Mouse (Mus musculus): ENCODE results near the gene Trpv2. TPM values are rescaled to one million over a fixed set of nuclear protein-coding genes. Genes with fewer than 3 reads are reported as not detected.

Trpv2 gene
- polyA plus RNA-seq, 1 experiment from 2014 or later, result 20.9 TPM

- no peak for ATAC-seq (ENCODE audit: insufficient read depth, low FRiP score)
- peaks cover 3% of the 10 kb centered on the region; the same call in 1 of the 2 replicates for H3K4me1 ChIP-seq (ENCODE audit: control insufficient read depth, insufficient read depth, low read length)
- 63% methylated on average over 3 of the region's 3 CpGs for WGBS
- H3K4me2 ChIP-seq (ENCODE audit: low read depth, low read length), result no peak overlapping the region
- H3K9ac ChIP-seq (ENCODE audit: low read length), result no peak overlapping the region
- H3K4me3 ChIP-seq (replicated peaks; ENCODE audit: low read length), result no peak overlapping the region
- H3K36me3 ChIP-seq (ENCODE audit: control insufficient read depth, insufficient read depth, low read length), result no peaks in the 10 kb centered on the region
- H3K9me3 ChIP-seq (replicated peaks; ENCODE audit: control insufficient read depth, low read length), result no peaks in the 10 kb centered on the region
- no peak overlapping the region for H3K27ac ChIP-seq (ENCODE audit: low read length)
- H3K27me3 ChIP-seq (ENCODE audit: control insufficient read depth, insufficient read depth, low read length), result no peaks in the 10 kb centered on the region
Observed at GRCm38 (mm10) chr11:62568300-62568699, 6.0 kb upstream of the Trpv2 start.

GRCm38 (mm10) chr11:62574703-62575085 is 408 bp downstream of the Trpv2 start:
- no peak for ATAC-seq (ENCODE audit: insufficient read depth, low FRiP score)
- no peak overlapping the region for H3K27ac ChIP-seq (ENCODE audit: low read length)
- H3K27me3 ChIP-seq (ENCODE audit: control insufficient read depth, insufficient read depth, low read length), result no peaks in the 10 kb centered on the region; the same call in 1 of the 2 replicates
- no peaks in the 10 kb centered on the region for H3K36me3 ChIP-seq (ENCODE audit: control insufficient read depth, insufficient read depth, low read length)
- peaks cover 7% of the 10 kb centered on the region; the same call in 1 of the 2 replicates for H3K4me1 ChIP-seq (ENCODE audit: control insufficient read depth, insufficient read depth, low read length)
- no peak overlapping the region for H3K4me2 ChIP-seq (ENCODE audit: low read depth, low read length)
- no peak overlapping the region for H3K4me3 ChIP-seq (replicated peaks; ENCODE audit: low read length)
- H3K9ac ChIP-seq (ENCODE audit: low read length), result no peak overlapping the region
- 76% methylated on average over 4 of the region's 4 CpGs for WGBS
- no peaks in the 10 kb centered on the region for H3K9me3 ChIP-seq (replicated peaks; ENCODE audit: control insufficient read depth, low read length)

- Histone ChIP-seq H3K9ac (ENCODE audit: low read length) (peak overlapping the region; percentile 76), H3K27ac (ENCODE audit: low read length) (peak overlapping the region; percentile 72), H3K36me3 (ENCODE audit: control insufficient read depth, insufficient read depth, low read length) (no peaks in the 10 kb centered on the region), H3K9me3 (replicated peaks; ENCODE audit: control insufficient read depth, low read length) (no peaks in the 10 kb centered on the region), H3K4me1 (ENCODE audit: control insufficient read depth, insufficient read depth, low read length) (peaks cover 7% of the 10 kb centered on the region; the same call in 1 of the 2 replicates), H3K4me2 (ENCODE audit: low read depth, low read length) (peak overlapping the region; percentile 99), H3K4me3 (replicated peaks; ENCODE audit: low read length) (peak overlapping the region; percentile 65), H3K27me3 (ENCODE audit: control insufficient read depth, insufficient read depth, low read length) (no peaks in the 10 kb centered on the region; the same call in 1 of the 2 replicates)
- peak; percentile 84 for ATAC-seq (ENCODE audit: insufficient read depth, low FRiP score)
- 1% methylated on average over 9 of the region's 9 CpGs for WGBS
Observed at GRCm38 (mm10) chr11:62575297-62575658, 992 bp downstream of the Trpv2 start.

GRCm38 (mm10) chr11:62575659-62576438 is 1.6 kb downstream of the Trpv2 start:
- H3K9ac ChIP-seq (ENCODE audit: low read length), result peak overlapping the region; percentile 76
- no peaks in the 10 kb centered on the region; the same call in 1 of the 2 replicates for H3K27me3 ChIP-seq (ENCODE audit: control insufficient read depth, insufficient read depth, low read length)
- ATAC-seq (ENCODE audit: insufficient read depth, low FRiP score), result peak; percentile 58
- 7% methylated on average over 27 of the region's 27 CpGs for WGBS
- H3K27ac ChIP-seq (ENCODE audit: low read length), result peak overlapping the region; percentile 72
- H3K36me3 ChIP-seq (ENCODE audit: control insufficient read depth, insufficient read depth, low read length), result no peaks in the 10 kb centered on the region
- H3K4me2 ChIP-seq (ENCODE audit: low read depth, low read length), result peak overlapping the region; percentile 99
- H3K9me3 ChIP-seq (replicated peaks; ENCODE audit: control insufficient read depth, low read length), result no peaks in the 10 kb centered on the region
- peaks cover 7% of the 10 kb centered on the region; the same call in 1 of the 2 replicates for H3K4me1 ChIP-seq (ENCODE audit: control insufficient read depth, insufficient read depth, low read length)
- H3K4me3 ChIP-seq (replicated peaks; ENCODE audit: low read length), result peak overlapping the region; percentile 65

- Histone ChIP-seq H3K9me3 (replicated peaks; ENCODE audit: control insufficient read depth, low read length) (no peaks in the 10 kb centered on the region), H3K4me2 (ENCODE audit: low read depth, low read length) (peak overlapping the region; percentile 99), H3K4me1 (ENCODE audit: control insufficient read depth, insufficient read depth, low read length) (peaks cover 7% of the 10 kb centered on the region; the same call in 1 of the 2 replicates), H3K36me3 (ENCODE audit: control insufficient read depth, insufficient read depth, low read length) (no peaks in the 10 kb centered on the region), H3K9ac (ENCODE audit: low read length) (peak overlapping the region; percentile 76), H3K27ac (ENCODE audit: low read length) (no peak overlapping the region), H3K27me3 (ENCODE audit: control insufficient read depth, insufficient read depth, low read length) (no peaks in the 10 kb centered on the region; the same call in 1 of the 2 replicates), H3K4me3 (replicated peaks; ENCODE audit: low read length) (peak overlapping the region; percentile 65)
- WGBS, result 55% methylated on average over 16 of the region's 16 CpGs
- ATAC-seq (ENCODE audit: insufficient read depth, low FRiP score), result no peak
Observed at GRCm38 (mm10) chr11:62576530-62577152, 2.4 kb downstream of the Trpv2 start.

GRCm38 (mm10) chr11:62583031-62583430 is 8.7 kb downstream of the Trpv2 start:
- Histone ChIP-seq H3K4me2 (ENCODE audit: low read depth, low read length) (no peak overlapping the region), H3K9me3 (replicated peaks; ENCODE audit: control insufficient read depth, low read length) (no peaks in the 10 kb centered on the region), H3K27me3 (ENCODE audit: control insufficient read depth, insufficient read depth, low read length) (no peaks in the 10 kb centered on the region), H3K4me1 (ENCODE audit: control insufficient read depth, insufficient read depth, low read length) (no peaks in the 10 kb centered on the region), H3K36me3 (ENCODE audit: control insufficient read depth, insufficient read depth, low read length) (no peaks in the 10 kb centered on the region), H3K27ac (ENCODE audit: low read length) (no peak overlapping the region), H3K9ac (ENCODE audit: low read length) (no peak overlapping the region), H3K4me3 (replicated peaks; ENCODE audit: low read length) (no peak overlapping the region)
- no peak for ATAC-seq (ENCODE audit: insufficient read depth, low FRiP score)
- 82% methylated on average over 6 of the region's 6 CpGs for WGBS

GRCm38 (mm10) chr11:62584671-62585206 is 10.5 kb downstream of the Trpv2 start:
- H3K27me3 ChIP-seq (ENCODE audit: control insufficient read depth, insufficient read depth, low read length), result no peaks in the 10 kb centered on the region
- no peaks in the 10 kb centered on the region for H3K9me3 ChIP-seq (replicated peaks; ENCODE audit: control insufficient read depth, low read length)
- no peak overlapping the region for H3K4me2 ChIP-seq (ENCODE audit: low read depth, low read length)
- no peak for ATAC-seq (ENCODE audit: insufficient read depth, low FRiP score)
- no peak overlapping the region for H3K27ac ChIP-seq (ENCODE audit: low read length)
- no peaks in the 10 kb centered on the region for H3K4me1 ChIP-seq (ENCODE audit: control insufficient read depth, insufficient read depth, low read length)
- 60% methylated on average over 9 of the region's 9 CpGs for WGBS
- no peak overlapping the region for H3K4me3 ChIP-seq (replicated peaks; ENCODE audit: low read length)
- no peaks in the 10 kb centered on the region for H3K36me3 ChIP-seq (ENCODE audit: control insufficient read depth, insufficient read depth, low read length)
- H3K9ac ChIP-seq (ENCODE audit: low read length), result no peak overlapping the region

GRCm38 (mm10) chr11:62587034-62587433 is 12.7 kb downstream of the Trpv2 start:
- Histone ChIP-seq H3K4me3 (replicated peaks; ENCODE audit: low read length) (no peak overlapping the region), H3K27me3 (ENCODE audit: control insufficient read depth, insufficient read depth, low read length) (no peaks in the 10 kb centered on the region), H3K36me3 (ENCODE audit: control insufficient read depth, insufficient read depth, low read length) (no peaks in the 10 kb centered on the region), H3K9ac (ENCODE audit: low read length) (no peak overlapping the region), H3K4me1 (ENCODE audit: control insufficient read depth, insufficient read depth, low read length) (no peaks in the 10 kb centered on the region), H3K27ac (ENCODE audit: low read length) (no peak overlapping the region), H3K4me2 (ENCODE audit: low read depth, low read length) (no peak overlapping the region), H3K9me3 (replicated peaks; ENCODE audit: control insufficient read depth, low read length) (no peaks in the 10 kb centered on the region)
- ATAC-seq (ENCODE audit: insufficient read depth, low FRiP score), result no peak
- 85% methylated on average over 5 of the region's 5 CpGs for WGBS

- Histone ChIP-seq H3K4me1 (ENCODE audit: control insufficient read depth, insufficient read depth, low read length) (no peaks in the 10 kb centered on the region), H3K36me3 (ENCODE audit: control insufficient read depth, insufficient read depth, low read length) (no peaks in the 10 kb centered on the region), H3K27ac (ENCODE audit: low read length) (no peak overlapping the region), H3K27me3 (ENCODE audit: control insufficient read depth, insufficient read depth, low read length) (no peaks in the 10 kb centered on the region), H3K9ac (ENCODE audit: low read length) (no peak overlapping the region), H3K4me2 (ENCODE audit: low read depth, low read length) (no peak overlapping the region), H3K4me3 (replicated peaks; ENCODE audit: low read length) (no peak overlapping the region), H3K9me3 (replicated peaks; ENCODE audit: control insufficient read depth, low read length) (no peaks in the 10 kb centered on the region)
- 83% methylated on average over 10 of the region's 10 CpGs for WGBS
- ATAC-seq (ENCODE audit: insufficient read depth, low FRiP score), result no peak
Observed at GRCm38 (mm10) chr11:62589391-62589790, 15.1 kb downstream of the Trpv2 start.
